Mouse (Mus musculus) erythroblast, embryonic 14.5 days (primary cell): ENCODE results near the gene Sdsl.

Experiments used
- GATA1 ChIP-seq: IDR thresholded peaks from 2 replicates; pipeline ENCODE4 v1.6.1; 2012; ENCODE audit warnings: low read length, inconsistent platforms, mixed read lengths
- TAL1 ChIP-seq: IDR thresholded peaks from 3 replicates; pipeline ENCODE4 v1.6.1; 2012; ENCODE audit warnings: low read length, inconsistent platforms, mixed read lengths

DNA sequence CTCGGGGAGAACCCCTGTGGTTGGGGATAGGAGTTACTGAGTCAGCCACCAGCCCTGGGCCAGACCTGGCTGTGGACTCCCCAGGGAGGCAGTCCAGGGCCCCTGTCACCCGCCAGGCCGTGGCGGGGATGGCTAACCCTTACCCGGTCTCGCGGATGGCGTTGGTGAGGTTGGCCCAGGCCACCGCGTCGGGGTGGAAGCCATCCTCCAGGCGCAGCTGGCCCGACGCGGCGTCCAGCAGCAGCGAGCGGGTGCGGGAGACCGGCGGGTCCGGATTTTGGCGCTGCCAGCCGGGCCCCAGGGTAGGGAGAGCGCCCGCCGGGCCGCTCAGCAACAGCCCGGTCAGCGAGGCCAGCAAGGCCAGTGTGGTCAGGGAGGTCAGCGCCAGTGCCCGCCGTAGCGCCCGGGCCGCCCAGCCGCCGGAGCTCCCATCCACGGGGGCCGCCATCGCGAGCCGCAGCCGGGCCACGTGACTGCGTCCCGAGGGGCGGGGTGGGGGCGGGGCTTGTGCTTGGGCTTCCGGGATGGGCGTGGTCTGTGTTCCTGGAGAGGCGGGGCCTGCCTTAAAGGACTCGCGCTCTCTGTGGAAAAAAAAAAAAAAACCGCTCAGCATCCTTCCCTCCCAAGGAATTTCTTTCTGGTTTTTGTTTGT lies 30.7 kb upstream of the Sdsl start, which contains the start of gene Plbd2:
- TF ChIP-seq GATA1 (no peak), TAL1 (no peak)
